Mouse (Mus musculus): ENCODE data around the gene Ankrd26. TPM values are rescaled to one million over a fixed set of nuclear protein-coding genes. Genes with fewer than 3 reads are reported as not detected.
A peak's percentile ranks its signal among the peaks of the same experiment; 100 is the strongest.

Ankrd26 gene
- polyA plus RNA-seq, 1 experiment = 4.7 TPM

GRCm38 (mm10) chr6:118462069-118462705 is 99.8 kb downstream of the Ankrd26 start:
- 74% methylated on average over 15 of the region's 15 CpGs for WGBS
- no peak for TF ChIP-seq CTCF (IDR thresholded peaks at IDR 0.05; ENCODE audit: control insufficient read depth, insufficient read depth, low read length)
- no peak for TF ChIP-seq POLR2A (IDR thresholded peaks at IDR 0.05; ENCODE audit: borderline replicate concordance, control insufficient read depth, low read depth, low read length)

GRCm38 (mm10) chr6:118457726-118458125 is 104.3 kb downstream of the Ankrd26 start:
- Histone ChIP-seq H3K4me1 (ENCODE audit: control insufficient read depth, insufficient read depth, low read length) (no peaks in the 10 kb centered on the region), H3K27ac (ENCODE audit: control insufficient read depth, insufficient read depth, low read depth, low read length, poor library complexity) (no peak overlapping the region), H3K4me3 (replicated peaks; ENCODE audit: control insufficient read depth, low read depth, low read length) (no peak overlapping the region)
- no peak for TF ChIP-seq POLR2A (IDR thresholded peaks at IDR 0.05; ENCODE audit: borderline replicate concordance, control insufficient read depth, low read depth, low read length)
- TF ChIP-seq CTCF (IDR thresholded peaks at IDR 0.05; ENCODE audit: control insufficient read depth, insufficient read depth, low read length) = no peak
- 78% methylated on average over 1 of the region's 1 CpGs for WGBS

More at GRCm38 (mm10) chr6:118462069-118462705, 99.8 kb downstream of the Ankrd26 start:
- Histone ChIP-seq H3K4me3 (replicated peaks; ENCODE audit: control insufficient read depth, low read depth, low read length) (no peak overlapping the region), H3K4me1 (ENCODE audit: control insufficient read depth, insufficient read depth, low read length) (no peaks in the 10 kb centered on the region), H3K27ac (ENCODE audit: control insufficient read depth, insufficient read depth, low read depth, low read length, poor library complexity) (no peak overlapping the region)

- Histone ChIP-seq H3K27ac (ENCODE audit: control insufficient read depth, insufficient read depth, low read depth, low read length, poor library complexity) (no peak within 1 kb of the TSS), H3K4me3 (replicated peaks; ENCODE audit: control insufficient read depth, low read depth, low read length) (peak within 1 kb of the TSS; percentile 84), H3K4me1 (ENCODE audit: control insufficient read depth, insufficient read depth, low read length) (no peaks in the 10 kb centered on the region)
- under 1% methylated on average over 43 of the region's 43 CpGs for WGBS
- TF ChIP-seq CTCF (IDR thresholded peaks at IDR 0.05; ENCODE audit: control insufficient read depth, insufficient read depth, low read length) (0 out of 2 replicates have a peak, but pooled peaks have one; percentile 2), POLR2A (IDR thresholded peaks at IDR 0.05; ENCODE audit: borderline replicate concordance, control insufficient read depth, low read depth, low read length) (no peak)
Observed at GRCm38 (mm10) chr6:118455042-118455631, 106.9 kb downstream of the Ankrd26 start, which contains the start of gene Zfp248. Gene Zfp248 (minus strand): TSS chr6:118455528.

GRCm38 (mm10) chr6:118454452-118454851 is 107.6 kb downstream of the Ankrd26 start:
- WGBS = 50% methylated on average over 8 of the region's 8 CpGs
- no peak overlapping the region for H3K4me3 ChIP-seq (replicated peaks; ENCODE audit: control insufficient read depth, low read depth, low read length)
- TF ChIP-seq POLR2A (IDR thresholded peaks at IDR 0.05; ENCODE audit: borderline replicate concordance, control insufficient read depth, low read depth, low read length) = no peak
- TF ChIP-seq CTCF (IDR thresholded peaks at IDR 0.05; ENCODE audit: control insufficient read depth, insufficient read depth, low read length) = no peak
- no peak overlapping the region for H3K27ac ChIP-seq (ENCODE audit: control insufficient read depth, insufficient read depth, low read depth, low read length, poor library complexity)
- no peaks in the 10 kb centered on the region for H3K4me1 ChIP-seq (ENCODE audit: control insufficient read depth, insufficient read depth, low read length)

Other genes starting within 250 kb of the Ankrd26 start
- 26.5 and 29.3 TPM in 2 replicates for gene Bms1, start 142.8 kb downstream of the Ankrd26 start, polyA plus RNA-seq (2011; ENCODE audit: insufficient read depth, insufficient read length, low replicate concordance, missing spikeins)
- gene Zfp248, start 106.7 kb downstream of the Ankrd26 start, polyA plus RNA-seq (2011; ENCODE audit: insufficient read depth, insufficient read length, low replicate concordance, missing spikeins) = 1.0 and 2.6 TPM in 2 replicates
- 0.57 and 1.00 TPM in 2 replicates for gene Zfp9, start 82.9 kb downstream of the Ankrd26 start, polyA plus RNA-seq (2011; ENCODE audit: insufficient read depth, insufficient read length, low replicate concordance, missing spikeins)